Mouse (Mus musculus) neural tube, embryonic 14.5 days (tissue): ENCODE data around the gene Copa. TPM values are rescaled to one million over a fixed set of nuclear protein-coding genes. Genes with fewer than 3 reads are reported as not detected.

Experiments
- ATAC-seq: fragments of 200-750 bp; cut with Nextera tagmentation; 2 replicates; pipeline ENCODE4 v1.8.0; 2017; ENCODE audit warnings: low read depth, mild to moderate bottlenecking, moderate TSS enrichment, moderate library complexity
- H3K27ac ChIP-seq: fragments of 300-500 bp; sonication (generic); 2 replicates; pipeline ENCODE4 v1.5.1; 2014; ENCODE audit warnings: low read depth, mild to moderate bottlenecking, control low read depth, low read length, moderate library complexity, mixed read lengths
- H3K27me3 ChIP-seq: fragments of 300-500 bp; sonication (generic); 2 replicates; pipeline ENCODE4 v1.6.1; 2014; ENCODE audit warnings: low read length; ENCODE audit not compliant: control insufficient read depth, insufficient read depth
- H3K36me3 ChIP-seq: fragments of 300-500 bp; sonication (generic); 2 replicates; pipeline ENCODE4 v1.6.1; 2014; ENCODE audit warnings: low read length, mixed read lengths; ENCODE audit not compliant: control insufficient read depth, insufficient read depth
- H3K4me1 ChIP-seq: fragments of 300-500 bp; sonication (generic); 2 replicates; pipeline ENCODE4 v1.6.1; 2014; ENCODE audit warnings: low read length; ENCODE audit not compliant: control insufficient read depth, insufficient read depth
- H3K4me2 ChIP-seq: fragments of 300-500 bp; sonication (generic); 2 replicates; pipeline ENCODE4 v1.6.1; 2014; ENCODE audit warnings: mild to moderate bottlenecking, low read depth, low read length, control low read depth
- H3K4me3 ChIP-seq: fragments of 300-500 bp; sonication (generic); 2 replicates; pipeline ENCODE4 v1.5.1; 2014; ENCODE audit warnings: low read depth, low read length, control low read depth, mixed read lengths
- H3K9ac ChIP-seq: fragments of 300-500 bp; sonication (generic); replicated peaks from 2 replicates; pipeline ENCODE4 v1.6.1; 2014; ENCODE audit warnings: low read depth, mild to moderate bottlenecking, control low read depth, low read length, mixed read lengths
- H3K9me3 ChIP-seq: fragments of 300-500 bp; sonication (generic); 2 replicates; pipeline ENCODE4 v1.6.1; 2016; ENCODE audit warnings: low read length; ENCODE audit not compliant: control insufficient read depth
- WGBS: fragments of 180-500 bp; shearing (Covaris S2); extraction: QIAGEN DNeasy Blood & Tissue Kit; methylation state at CpG from one replicate; pipeline ENCODE4 v1.1.7; 2014; 5-methylcytosine and 5-hydroxymethylcytosine counted together
- polyA plus RNA-seq: library from polyadenylated mRNA; unstranded; fragments of >200 nt; fragmentation: Nextera tagmentation; extraction: Ambion mirVana; gene quantifications from 2 replicates; pipeline ENCODE4 v1.2.1, GENCODE M21; 2014

The Copa gene
- polyA plus RNA-seq, 1 experiment from 2014 or later: 140 TPM

DNA sequence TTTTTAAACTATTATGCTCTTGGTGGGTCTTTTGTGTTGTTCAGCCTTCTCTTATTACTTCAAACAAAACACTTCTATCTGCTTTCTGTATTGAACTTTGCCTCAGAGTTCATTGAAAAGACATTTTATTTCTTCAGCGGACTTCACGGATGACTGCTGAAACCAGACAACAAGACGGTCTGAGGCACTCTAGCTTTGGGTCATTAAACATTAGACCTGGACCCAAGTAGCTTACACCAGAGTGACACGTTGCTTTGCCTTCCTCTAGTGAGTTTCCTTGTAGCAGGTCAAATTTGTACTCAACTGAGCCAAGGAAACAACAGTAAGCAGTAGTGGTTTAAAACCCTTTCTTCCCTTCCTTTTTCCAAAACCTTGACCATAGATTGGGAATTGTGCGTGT lies 85.6 kb downstream of the Copa start:
- Histone ChIP-seq H3K4me1 (no peaks in the 10 kb centered on the region), H3K9me3 (no peaks in the 10 kb centered on the region), H3K27me3 (no peaks in the 10 kb centered on the region), H3K9ac (no peak overlapping the region), H3K4me3 (no peak overlapping the region), H3K36me3 (peaks cover 38% of the 10 kb centered on the region), H3K4me2 (no peak overlapping the region), H3K27ac (no peak overlapping the region)
- 72% methylated on average over 5 of the region's 5 CpGs for WGBS
- ATAC-seq: no peak

DNA sequence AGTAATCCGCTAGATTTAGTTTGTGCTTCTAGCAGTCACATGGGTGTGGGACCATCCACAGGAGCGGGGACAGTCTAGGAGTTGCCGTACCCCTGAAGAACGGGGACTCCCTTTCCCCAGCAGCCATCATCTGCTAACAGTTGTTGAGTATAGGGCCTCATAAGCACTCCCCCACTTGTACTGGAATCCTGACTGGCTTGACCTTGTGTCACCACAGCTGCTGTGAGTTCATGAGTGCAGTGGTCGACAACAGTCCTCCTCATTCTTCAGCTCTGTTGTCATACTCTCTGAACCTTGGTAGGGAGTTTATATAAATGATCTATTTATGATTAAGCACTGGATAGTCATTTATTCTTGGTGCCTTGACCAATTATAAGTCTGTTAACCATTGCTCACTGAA lies 87.5 kb downstream of the Copa start:
- H3K36me3 ChIP-seq: peaks cover 53% of the 10 kb centered on the region
- no peaks in the 10 kb centered on the region for H3K9me3 ChIP-seq
- no peak overlapping the region for H3K4me3 ChIP-seq
- H3K4me2 ChIP-seq: no peak overlapping the region
- WGBS: 95% methylated on average over 5 of the region's 5 CpGs
- no peak for ATAC-seq
- H3K27me3 ChIP-seq: no peaks in the 10 kb centered on the region
- H3K9ac ChIP-seq: no peak overlapping the region
- H3K4me1 ChIP-seq: no peaks in the 10 kb centered on the region
- no peak overlapping the region for H3K27ac ChIP-seq

Other genes with a start within 250 kb of the Copa start
- 0.95 and 1.5 TPM in 2 replicates for gene Cd84, start 242.8 kb upstream of the Copa start, polyA plus RNA-seq
- not detected in 2 replicates for gene Gm10521, start 186.9 kb upstream of the Copa start, polyA plus RNA-seq
- gene Slamf6, start 165.0 kb upstream of the Copa start, polyA plus RNA-seq: 0.13 TPM in 1 of 2 replicates, not detected in the other
- 50.9 and 52.2 TPM in 2 replicates for gene Vangl2, start 54.1 kb upstream of the Copa start, polyA plus RNA-seq
- gene Nhlh1, start 25.0 kb upstream of the Copa start, polyA plus RNA-seq: 3.3 and 3.6 TPM in 2 replicates
- gene Ncstn, start 266 bp downstream of the Copa start, polyA plus RNA-seq: 115 and 127 TPM in 2 replicates
- 151 and 156 TPM in 2 replicates for gene Pex19, start 44.2 kb downstream of the Copa start, polyA plus RNA-seq
- 72.3 and 86.0 TPM in 2 replicates for gene Dcaf8, start 65.6 kb downstream of the Copa start, polyA plus RNA-seq
- gene Pea15a, start 124.3 kb downstream of the Copa start, polyA plus RNA-seq: 350 and 391 TPM in 2 replicates
- gene Casq1, start 137.3 kb downstream of the Copa start, polyA plus RNA-seq: 1.4 and 1.6 TPM in 2 replicates
- gene Atp1a4, start 175.9 kb downstream of the Copa start, polyA plus RNA-seq: not detected in 2 replicates
- 66.2 and 72.2 TPM in 2 replicates for gene Igsf8, start 179.1 kb downstream of the Copa start, polyA plus RNA-seq
- gene Atp1a2, start 215.5 kb downstream of the Copa start, polyA plus RNA-seq: 23.6 and 27.9 TPM in 2 replicates
- gene Kcnj9, start 246.8 kb downstream of the Copa start, polyA plus RNA-seq: 1.3 and 2.7 TPM in 2 replicates